Mouse (Mus musculus): Measurements from ENCODE around the gene Soga1. TPM values are rescaled to one million over a fixed set of nuclear protein-coding genes. Genes with fewer than 3 reads are reported as not detected.

Soga1 gene
- total RNA-seq, 2 experiments from 2014 or later, result 104 to 108 TPM

GRCm38 (mm10) chr2:156996576-156996975 lies 82.5 kb downstream of the Soga1 start:
- peak; percentile 60 for DNase-seq
- intact Hi-C loops (cut with DNase I), result loop anchor here (5.0 kb wide), 1 partner anchor 124 kb away; no protein-coding TSS in a partner anchor

- peak; percentile 98 for DNase-seq
- intact Hi-C loops (cut with DNase I), result loop anchor here (2.0 kb wide), 1 partner anchor 87 kb away; no protein-coding TSS in a partner anchor
Measured at GRCm38 (mm10) chr2:156991470-156992319, 87.4 kb downstream of the Soga1 start, which contains the start of gene Ndrg3. Ndrg3 (minus strand) TSS chr2:156992056.

GRCm38 (mm10) chr2:156990727-156991431 lies 88.2 kb downstream of the Soga1 start:
- no peak for DNase-seq
- intact Hi-C loops (cut with DNase I), result loop anchor here (2.0 kb wide), 1 partner anchor 86 kb away; no protein-coding TSS in a partner anchor

- DNase-seq, result no peak
- intact Hi-C loops (cut with DNase I), result no loop called here
Measured at GRCm38 (mm10) chr2:156987316-156987715, 91.7 kb downstream of the Soga1 start.

DNA sequence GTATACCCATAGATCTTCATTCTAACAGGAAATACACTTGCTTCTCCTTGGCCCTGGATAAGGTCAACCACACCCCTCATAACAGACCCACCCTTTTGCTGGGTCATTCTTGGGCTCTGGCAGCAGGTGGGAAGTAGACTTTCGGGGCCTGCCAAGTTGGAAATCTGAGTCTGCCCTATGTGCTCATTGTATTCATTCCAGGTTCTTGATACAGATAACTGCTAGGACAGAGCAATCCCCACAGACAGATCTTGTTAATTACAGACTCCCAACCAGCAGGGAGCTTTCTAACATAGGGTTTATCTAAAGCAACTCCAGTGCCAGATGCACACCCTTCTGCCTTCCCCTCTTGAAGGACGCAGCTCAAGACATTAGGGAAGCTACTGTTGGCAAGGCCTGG lies 96.2 kb downstream of the Soga1 start:
- intact Hi-C loops (cut with DNase I), result no loop called here
- no peak for DNase-seq

DNA sequence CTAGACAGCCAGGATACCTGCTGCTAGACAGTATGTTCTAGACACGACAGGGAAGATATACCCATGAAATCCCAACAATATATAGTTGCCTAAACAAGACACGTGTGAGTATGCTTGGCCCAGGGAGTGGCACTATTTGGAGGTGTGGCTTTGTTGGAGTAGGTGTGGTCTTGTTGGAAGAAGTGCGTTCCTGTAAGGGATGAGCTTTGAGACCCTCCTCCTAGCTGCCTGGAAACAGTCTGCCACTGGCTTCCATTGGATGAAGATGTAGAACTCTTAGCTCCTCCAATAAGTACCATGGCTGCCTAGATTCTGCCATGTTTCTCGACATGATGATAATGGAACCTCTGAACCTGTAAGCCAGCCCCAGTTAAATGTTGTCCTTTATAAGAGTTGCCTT lies 97.8 kb downstream of the Soga1 start:
- intact Hi-C loops (cut with DNase I), result no loop called here
- no peak for DNase-seq

DNA sequence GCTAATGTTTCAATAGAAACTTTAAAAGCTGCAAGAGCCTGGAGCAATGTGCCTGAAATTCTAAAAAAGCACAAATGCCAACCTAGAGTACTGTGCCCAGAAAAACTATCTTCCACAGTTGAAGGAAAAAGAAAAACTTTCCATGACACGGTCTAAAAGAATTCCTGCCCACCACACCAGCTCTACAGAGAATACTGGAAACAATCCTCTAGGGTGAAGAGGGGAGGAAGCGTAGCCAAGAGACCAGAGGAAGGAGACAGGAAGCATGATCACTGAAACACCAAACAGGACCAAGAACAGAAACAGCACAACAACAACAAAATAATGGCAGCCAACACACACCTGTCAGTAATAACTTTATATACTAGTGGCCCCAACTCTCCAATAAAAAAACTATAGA lies 99.0 kb downstream of the Soga1 start:
- no peak for DNase-seq
- intact Hi-C loops (cut with DNase I), result no loop called here

- DNase-seq, result peak; percentile 17
- intact Hi-C loops (cut with DNase I), result no loop called here
Measured at GRCm38 (mm10) chr2:156976711-156977110, 102.3 kb downstream of the Soga1 start.

GRCm38 (mm10) chr2:156974967-156975366 lies 104.1 kb downstream of the Soga1 start:
- no peak for DNase-seq
- intact Hi-C loops (cut with DNase I), result no loop called here

GRCm38 (mm10) chr2:156973316-156974100 lies 105.5 kb downstream of the Soga1 start:
- peak; percentile 17 for DNase-seq
- intact Hi-C loops (cut with DNase I), result no loop called here

DNA sequence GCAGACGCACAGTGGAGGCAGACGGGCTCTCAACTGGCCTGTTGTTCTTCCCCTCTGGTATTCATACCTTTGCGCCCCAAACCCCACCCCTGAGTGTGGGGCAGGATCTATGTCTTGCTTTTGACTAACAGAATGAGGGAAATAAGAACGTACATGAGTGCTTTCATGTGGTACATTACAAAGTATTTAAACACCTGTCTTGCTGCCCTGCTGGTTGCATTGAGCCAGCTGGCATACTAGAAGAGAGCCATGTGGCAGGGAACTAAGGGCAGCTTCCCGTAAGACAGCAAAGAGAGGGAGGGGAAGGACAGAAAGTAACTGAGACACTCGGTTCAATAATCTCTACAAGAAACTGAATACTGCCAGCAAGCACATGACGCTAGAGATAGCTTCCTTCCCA lies 108.8 kb downstream of the Soga1 start:
- no peak for DNase-seq
- intact Hi-C loops (cut with DNase I), result no loop called here

GRCm38 (mm10) chr2:156968501-156968900 lies 110.6 kb downstream of the Soga1 start:
- intact Hi-C loops (cut with DNase I), result no loop called here

DNA sequence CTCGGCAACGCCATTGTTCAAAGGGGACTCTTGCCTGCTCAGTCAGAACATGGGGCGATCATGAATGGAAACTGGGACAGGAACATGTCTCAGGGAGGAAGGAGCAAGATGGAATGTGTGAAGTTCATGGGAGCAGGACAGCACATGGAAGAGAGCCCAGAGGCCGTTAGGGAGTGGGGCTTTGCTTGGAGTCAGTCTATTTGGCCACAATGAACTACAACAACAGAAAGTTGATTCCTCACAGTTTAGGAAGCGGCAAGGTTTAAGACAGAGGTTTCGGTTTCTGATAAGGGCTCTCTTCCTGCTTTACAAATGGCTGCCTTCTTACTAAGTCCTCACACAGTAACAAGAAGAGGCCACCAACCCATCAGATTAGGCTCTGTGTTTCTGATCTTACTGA lies 111.7 kb downstream of the Soga1 start:
- intact Hi-C loops (cut with DNase I), result no loop called here
- no peak for DNase-seq

More at GRCm38 (mm10) chr2:156968501-156968900, 110.6 kb downstream of the Soga1 start:
- DNase-seq, result no peak

Other genes with a start within 250 kb of the Soga1 start
- gene Tgif2, start 239.2 kb downstream of the Soga1 start, total RNA-seq (2021), result 1 to 10 TPM; 5.7 to 6.0 TPM
- gene 4930518I15Rik, start 221.3 kb downstream of the Soga1 start, total RNA-seq (2021), result 1 to 10 TPM; 3.9 to 4.9 TPM
- 100 to 1,000 TPM; 104 to 105 TPM for gene Rab5if, start 216.1 kb downstream of the Soga1 start, total RNA-seq (2021)
- gene Sla2, start 192.1 kb downstream of the Soga1 start, total RNA-seq (2021), result under 1 TPM in 1 of 2 experiments, not detected in 1; 0.12 TPM
- 100 to 1,000 TPM; 267 to 276 TPM for gene Ndrg3, start 87.2 kb downstream of the Soga1 start, total RNA-seq (2021)
- 1 to 10 TPM; 7.4 to 8.4 TPM for gene Dsn1, start 72.1 kb downstream of the Soga1 start, total RNA-seq (2021)
- gene Tldc2, start 7.8 kb upstream of the Soga1 start, total RNA-seq (2021), result not detected
- 10 to 100 TPM; 18.0 to 18.7 TPM for gene Samhd1, start 56.0 kb upstream of the Soga1 start, total RNA-seq (2021)
- gene Rbl1, start 125.3 kb upstream of the Soga1 start, total RNA-seq (2021), result 1 to 10 TPM; 4.8 to 4.9 TPM
- gene Rpn2, start 199.8 kb upstream of the Soga1 start, total RNA-seq (2021), result 100 to 1,000 TPM; 147 to 152 TPM
- under 1 TPM in 1 of 2 experiments, not detected in 1; 0.24 TPM for gene Mroh8, start 200.3 kb upstream of the Soga1 start, total RNA-seq (2021)